Mouse (Mus musculus): ENCODE measurements around the gene Glmp.
"Not testable (repeated sequence)": the region's sequence is repeated elsewhere in the genome, so short reads cannot be mapped to it uniquely, and the experiment has no call there.

GRCm38 (mm10) chr3:88378599-88378998, 53.8 kb downstream of the Glmp start, which contains the start of gene Bglap2:
- not testable (repeated sequence) for TF ChIP-seq CTCF (IDR thresholded peaks at IDR 0.05; ENCODE audit: low read depth, low read length); POLR2A (IDR thresholded peaks at IDR 0.05; ENCODE audit: borderline replicate concordance, low read depth, low read length)
